26 mouse cellular contexts compared by ENCODE assay signal in the genomic region with DNA sequence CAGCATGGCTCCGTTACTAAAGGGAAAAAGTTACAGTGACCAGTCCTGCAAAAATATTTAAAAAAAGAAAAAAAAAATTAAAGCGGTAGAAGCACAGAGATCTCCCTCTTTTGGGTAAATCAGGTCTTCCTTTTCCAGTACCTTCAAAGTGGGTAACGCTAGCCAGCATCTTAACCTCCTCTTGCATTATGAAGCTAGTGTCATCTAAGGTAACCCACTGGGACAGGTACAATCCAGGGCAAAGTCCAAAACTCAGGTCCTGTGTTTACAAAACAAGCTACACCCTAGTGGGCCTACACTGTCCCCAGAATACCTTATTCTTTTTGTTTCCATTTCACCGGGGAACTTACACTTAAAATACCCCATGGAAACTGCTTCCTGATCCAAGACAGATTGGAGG. TPM values are rescaled to one million over a fixed set of nuclear protein-coding genes. Genes with fewer than 3 reads are reported as not detected.
DNase-seq lines count a peak whose midpoint lies in the region; ATAC-seq and TF ChIP-seq lines count a peak whose summit lies in the region.
"Had no signal": no experiment of that assay in that cellular context is flagged by ENCODE, and none has a peak within 500 bp of the region (broad histone marks: within the 10 kb centered on the region; RNA-seq: fewer than 3 reads in every experiment).

No protein-coding gene starts in this region.

- TF ChIP-seq POLR2A in ES-Bruce4 (IDR thresholded peaks at IDR 0.05; ENCODE audit: insufficient read depth, low read length) = no peak

- no peak for TF ChIP-seq CTCF in E14TG2a.4 (conservative IDR thresholded peaks at IDR 0.05; ENCODE audit: low read length)
- no peak for TF ChIP-seq CTCF in ES-Bruce4 (IDR thresholded peaks at IDR 0.05; ENCODE audit: low read depth, low read length)

- no peak overlapping the region for H3K27ac ChIP-seq in liver, embryonic 13.5 days
- peak overlapping the region; percentile 100 for H3K27ac ChIP-seq in ES-Bruce4 (ENCODE audit: insufficient read depth, low read length)
- H3K27ac ChIP-seq: embryonic facial prominence, embryonic 10.5 days; embryonic facial prominence, embryonic 13.5 days; forebrain, embryonic 12.5 days; forebrain, embryonic 15.5 days; heart, adult 2 months; hindbrain, embryonic 12.5 days; hindbrain, embryonic 15.5 days had no signal

- ATAC-seq in liver, embryonic 13.5 days (ENCODE audit: low read depth) = no peak
- ATAC-seq: CD4-positive, CD25-positive, alpha-beta regulatory T cell, adult 4 months; forebrain, embryonic 15.5 days had no signal

- TF ChIP-seq EP300 in ES-Bruce4 (IDR thresholded peaks at IDR 0.05; ENCODE audit: insufficient read depth, low read depth, low read length) = no peak

- H3K4me3 ChIP-seq in liver, embryonic 13.5 days (replicated peaks) = no peak overlapping the region
- H3K4me3 ChIP-seq in E14TG2a.4 (replicated peaks; ENCODE audit: low read length) (peak overlapping the region; percentile 50), ES-Bruce4 (ENCODE audit: low read depth, low read length) (no peak overlapping the region)
- H3K4me3 ChIP-seq: embryonic facial prominence, embryonic 10.5 days; embryonic facial prominence, embryonic 13.5 days; erythroblast, embryonic 14.5 days; forebrain, embryonic 12.5 days; forebrain, embryonic 15.5 days; heart, adult 2 months; hindbrain, embryonic 12.5 days; hindbrain, embryonic 15.5 days had no signal

- H3K36me3 ChIP-seq in liver, embryonic 13.5 days = no peaks in the 10 kb centered on the region
- no peaks in the 10 kb centered on the region for H3K36me3 ChIP-seq in E14TG2a.4 (ENCODE audit: insufficient read depth, low read length)
- H3K36me3 ChIP-seq in ES-Bruce4 (ENCODE audit: control insufficient read depth, insufficient read depth, low read length, poor library complexity, severe bottlenecking) = no peaks in the 10 kb centered on the region
- H3K36me3 ChIP-seq: embryonic facial prominence, embryonic 10.5 days; embryonic facial prominence, embryonic 13.5 days; forebrain, embryonic 12.5 days; forebrain, embryonic 15.5 days; hindbrain, embryonic 12.5 days; hindbrain, embryonic 15.5 days had no signal

- peaks cover 45% of the 10 kb centered on the region for H3K4me1 ChIP-seq in liver, embryonic 13.5 days (replicated peaks)
- H3K4me1 ChIP-seq in E14TG2a.4 (replicated peaks; ENCODE audit: low read depth, low read length) (peaks cover 63% of the 10 kb centered on the region), ES-Bruce4 (ENCODE audit: control insufficient read depth, insufficient read depth, low read length) (peaks cover 1% of the 10 kb centered on the region)

- H3K9me3 ChIP-seq in liver, embryonic 13.5 days (replicated peaks) = no peaks in the 10 kb centered on the region
- H3K9me3 ChIP-seq in E14TG2a.4 (ENCODE audit: low read length) = no peaks in the 10 kb centered on the region
- no peaks in the 10 kb centered on the region for H3K9me3 ChIP-seq in ES-Bruce4 (replicated peaks; ENCODE audit: control insufficient read depth, insufficient read depth, low read length, poor library complexity, severe bottlenecking)
- H3K9me3 ChIP-seq: embryonic facial prominence, embryonic 10.5 days; embryonic facial prominence, embryonic 13.5 days; forebrain, embryonic 12.5 days; forebrain, embryonic 15.5 days; hindbrain, embryonic 12.5 days; hindbrain, embryonic 15.5 days had no signal

- 0 out of 2 replicates have a peak overlapping the region, but pooled peaks have one; percentile 0 for H3K9ac ChIP-seq in liver, embryonic 13.5 days
- H3K9ac ChIP-seq in ES-Bruce4 (ENCODE audit: low read depth, poor library complexity, severe bottlenecking) = peak overlapping the region; percentile 64
- H3K9ac ChIP-seq: embryonic facial prominence, embryonic 13.5 days; forebrain, embryonic 12.5 days; forebrain, embryonic 15.5 days; hindbrain, embryonic 12.5 days; hindbrain, embryonic 15.5 days had no signal

- DNase-seq in liver, embryonic 13.5 days = no peak
- DNase-seq in liver = no peak
- no peak for DNase-seq in spleen, postnatal 36 days (ENCODE audit: low spot score in 2 of 2)
- DNase-seq in kidney, postnatal 36 days = no peak
- DNase-seq: adrenal gland, adult 8-10 months; adrenal gland, postnatal 25 days; cerebellum, adult 11-12 months; cerebellum, adult 8-10 months; cerebellum, postnatal 10 days; cerebellum, postnatal 36 days; embryo, embryonic 11 days; gastrocnemius, postnatal 25 days; heart, adult 2 months had no signal

- no peak overlapping the region for H3K4me2 ChIP-seq in liver, embryonic 13.5 days
- H3K4me2 ChIP-seq: embryonic facial prominence, embryonic 13.5 days; forebrain, embryonic 12.5 days; forebrain, embryonic 15.5 days; heart, embryonic 11.5 days; hindbrain, embryonic 12.5 days; hindbrain, embryonic 15.5 days had no signal

- WGBS in liver, embryonic 13.5 days (ENCODE audit: insufficient replicate concordance) = 65% methylated on average over 4 of the region's 4 CpGs

- no peaks in the 10 kb centered on the region for H3K27me3 ChIP-seq in liver, embryonic 13.5 days
- H3K27me3 ChIP-seq in E14TG2a.4 (ENCODE audit: insufficient read depth, low read length) = no peaks in the 10 kb centered on the region
- no peaks in the 10 kb centered on the region for H3K27me3 ChIP-seq in ES-Bruce4 (ENCODE audit: control insufficient read depth, insufficient read depth, low read length, poor library complexity, severe bottlenecking)
- H3K27me3 ChIP-seq: embryonic facial prominence, embryonic 13.5 days; forebrain, embryonic 12.5 days; forebrain, embryonic 15.5 days; hindbrain, embryonic 15.5 days had no signal

RNA-seq across cellular contexts. Expression of a gene that starts 3.8 kb away (rescaled TPM):
- polyA plus RNA-seq in liver, embryonic 13.5 days (2015; fragmentation: Nextera tagmentation; extraction: Ambion mirVana) = 14.4 and 17.3 TPM in 2 replicates
- 14.0 and 22.7 TPM in 2 replicates for polyA plus RNA-seq in ES-Bruce4 (2011; ENCODE audit: insufficient read depth, insufficient read length, low read depth, missing spikeins)

RNA-seq across cellular contexts. Expression of a gene that starts 14.8 kb away (rescaled TPM):
- 92.3 and 102 TPM in 2 replicates for polyA plus RNA-seq in liver, embryonic 13.5 days (2015; fragmentation: Nextera tagmentation; extraction: Ambion mirVana)
- 1,087 and 1,151 TPM in 2 replicates for polyA plus RNA-seq in ES-Bruce4 (2011; ENCODE audit: insufficient read depth, insufficient read length, low read depth, missing spikeins)

RNA-seq across cellular contexts. Expression of a gene that starts 15.7 kb away (rescaled TPM):
- polyA plus RNA-seq in liver, embryonic 13.5 days (2015; fragmentation: Nextera tagmentation; extraction: Ambion mirVana) = 4.5 and 4.9 TPM in 2 replicates
- polyA plus RNA-seq in ES-Bruce4 (2011; ENCODE audit: insufficient read depth, insufficient read length, low read depth, missing spikeins) = 0.75 TPM in 1 of 2 replicates, not detected in the other
- polyA plus RNA-seq: embryonic facial prominence, embryonic 10.5 days; erythroblast, embryonic 14.5 days; heart, embryonic 11.5 days; heart, embryonic 14.5 days; heart, postnatal 0 days had no signal

RNA-seq across cellular contexts. Expression of a gene that starts 20.9 kb away (rescaled TPM):
- polyA plus RNA-seq in liver, embryonic 13.5 days (2015; fragmentation: Nextera tagmentation; extraction: Ambion mirVana) = 127 and 130 TPM in 2 replicates
- 153 and 159 TPM in 2 replicates for polyA plus RNA-seq in ES-Bruce4 (2011; ENCODE audit: insufficient read depth, insufficient read length, low read depth, missing spikeins)

RNA-seq across cellular contexts. Expression of a gene that starts 24.4 kb away (rescaled TPM):
- polyA plus RNA-seq in liver, embryonic 13.5 days (2015; fragmentation: Nextera tagmentation; extraction: Ambion mirVana) = 70.0 and 80.8 TPM in 2 replicates
- 195 and 239 TPM in 2 replicates for polyA plus RNA-seq in ES-Bruce4 (2011; ENCODE audit: insufficient read depth, insufficient read length, low read depth, missing spikeins)

Comparison
In these comparisons a context has a peak if more than half of its experiments do, and no peak if none do; other contexts are left out.
1. RNA of a gene that starts 14.8 kb away (polyA plus RNA-seq): 1,087 to 1,151 TPM in ES-Bruce4; 92.3 to 102 TPM in liver, embryonic 13.5 days; every median in the first group is over 10 times any median in the second.